Mouse (Mus musculus): ENCODE results near the gene Pfdn2. TPM values are rescaled to one million over a fixed set of nuclear protein-coding genes. Genes with fewer than 3 reads are reported as not detected.

The Pfdn2 gene
- polyA plus RNA-seq, 1 experiment from 2014 or later: 122 TPM

- peak; percentile 93 for ATAC-seq (replicated peaks; ENCODE audit: low FRiP score)
- Histone ChIP-seq H3K27me3 (no peaks in the 10 kb centered on the region), H3K4me1 (peaks cover 41% of the 10 kb centered on the region), H3K9ac (peak overlapping the region; percentile 99), H3K4me3 (replicated peaks) (peak overlapping the region; percentile 91), H3K9me3 (replicated peaks) (no peaks in the 10 kb centered on the region), H3K36me3 (peaks cover 23% of the 10 kb centered on the region), H3K27ac (peak overlapping the region; percentile 100), H3K4me2 (peak overlapping the region; percentile 77)
- 2% methylated on average over 58 of the region's 61 CpGs for WGBS
Observed at GRCm38 (mm10) chr1:171329433-171330215, 15.8 kb upstream of the Pfdn2 start.

GRCm38 (mm10) chr1:171330216-171330560, 15.3 kb upstream of the Pfdn2 start:
- peaks cover 41% of the 10 kb centered on the region for H3K4me1 ChIP-seq
- ATAC-seq (replicated peaks; ENCODE audit: low FRiP score): no peak; the same call in 1 of the 2 replicates
- H3K4me3 ChIP-seq (replicated peaks): peak overlapping the region; percentile 91
- H3K27ac ChIP-seq: peak overlapping the region; percentile 100
- H3K4me2 ChIP-seq: peak overlapping the region; percentile 77
- peak overlapping the region; percentile 99 for H3K9ac ChIP-seq
- 0% methylated on average over 4 of the region's 4 CpGs for WGBS
- no peaks in the 10 kb centered on the region for H3K27me3 ChIP-seq
- peaks cover 18% of the 10 kb centered on the region for H3K36me3 ChIP-seq
- H3K9me3 ChIP-seq (replicated peaks): no peaks in the 10 kb centered on the region

GRCm38 (mm10) chr1:171342262-171343207, 2.9 kb upstream of the Pfdn2 start:
- Histone ChIP-seq H3K4me2 (no peak overlapping the region), H3K27me3 (no peaks in the 10 kb centered on the region), H3K27ac (peak overlapping the region; percentile 46; the same call in 1 of the 2 replicates), H3K4me3 (replicated peaks) (no peak overlapping the region), H3K36me3 (peaks cover 61% of the 10 kb centered on the region), H3K9ac (no peak overlapping the region), H3K4me1 (peaks cover 22% of the 10 kb centered on the region), H3K9me3 (replicated peaks) (0 out of 2 replicates have a peak, but pooled peaks cover 7% of the 10 kb centered on the region)
- WGBS: 89% methylated on average over 16 of the region's 16 CpGs
- ATAC-seq (replicated peaks; ENCODE audit: low FRiP score): no peak

- Histone ChIP-seq H3K9ac (0 out of 2 replicates have a peak overlapping the region, but pooled peaks have one; percentile 78), H3K4me3 (replicated peaks) (peak overlapping the region; percentile 94), H3K4me1 (peaks cover 22% of the 10 kb centered on the region), H3K4me2 (peak overlapping the region; percentile 86), H3K9me3 (replicated peaks) (0 out of 2 replicates have a peak, but pooled peaks cover 7% of the 10 kb centered on the region), H3K27ac (no peak overlapping the region), H3K36me3 (peaks cover 45% of the 10 kb centered on the region), H3K27me3 (no peaks in the 10 kb centered on the region)
- ATAC-seq (replicated peaks; ENCODE audit: low FRiP score): peak; percentile 8; the same call in 1 of the 2 replicates
- 78% methylated on average over 8 of the region's 9 CpGs for WGBS
Observed at GRCm38 (mm10) chr1:171343922-171344677, 1.4 kb upstream of the Pfdn2 start.

GRCm38 (mm10) chr1:171344715-171345114, 755 bp upstream of the Pfdn2 start:
- peak overlapping the region; percentile 88; the same call in 1 of the 2 replicates for H3K27ac ChIP-seq

GRCm38 (mm10) chr1:171346095-171346450, 603 bp downstream of the Pfdn2 start:
- Histone ChIP-seq H3K27ac (peak overlapping the region; percentile 88), H3K4me2 (peak overlapping the region; percentile 86), H3K36me3 (peaks cover 25% of the 10 kb centered on the region), H3K4me3 (replicated peaks) (peak overlapping the region; percentile 94), H3K27me3 (no peaks in the 10 kb centered on the region), H3K9me3 (replicated peaks) (0 out of 2 replicates have a peak, but pooled peaks cover 7% of the 10 kb centered on the region), H3K9ac (peak overlapping the region; percentile 78), H3K4me1 (peaks cover 22% of the 10 kb centered on the region)
- 0 out of 2 replicates have a peak, but pooled peaks have one; percentile 6 for ATAC-seq (replicated peaks; ENCODE audit: low FRiP score)
- WGBS: under 1% methylated on average over 14 of the region's 14 CpGs

More at GRCm38 (mm10) chr1:171344715-171345114, 755 bp upstream of the Pfdn2 start:
- peak overlapping the region; percentile 94 for H3K4me3 ChIP-seq (replicated peaks)
- H3K9me3 ChIP-seq (replicated peaks): 0 out of 2 replicates have a peak, but pooled peaks cover 7% of the 10 kb centered on the region
- ATAC-seq (replicated peaks; ENCODE audit: low FRiP score): 0 out of 2 replicates have a peak, but pooled peaks have one; percentile 6
- WGBS: 77% methylated on average over 9 of the region's 9 CpGs
- peak overlapping the region; percentile 86 for H3K4me2 ChIP-seq
- H3K27me3 ChIP-seq: no peaks in the 10 kb centered on the region
- H3K9ac ChIP-seq: peak overlapping the region; percentile 78
- H3K4me1 ChIP-seq: peaks cover 22% of the 10 kb centered on the region
- peaks cover 39% of the 10 kb centered on the region for H3K36me3 ChIP-seq

GRCm38 (mm10) chr1:171348665-171349064, 3.2 kb downstream of the Pfdn2 start:
- no peak overlapping the region for H3K4me2 ChIP-seq
- H3K4me1 ChIP-seq: peaks cover 26% of the 10 kb centered on the region
- ATAC-seq (replicated peaks; ENCODE audit: low FRiP score): no peak
- 93% methylated on average over 3 of the region's 3 CpGs for WGBS
- no peak overlapping the region for H3K4me3 ChIP-seq (replicated peaks)
- 0 out of 2 replicates have a peak, but pooled peaks cover 7% of the 10 kb centered on the region for H3K9me3 ChIP-seq (replicated peaks)
- no peak overlapping the region for H3K9ac ChIP-seq
- H3K27ac ChIP-seq: no peak overlapping the region
- H3K36me3 ChIP-seq: no peaks in the 10 kb centered on the region
- no peaks in the 10 kb centered on the region for H3K27me3 ChIP-seq

- no peaks in the 10 kb centered on the region for H3K36me3 ChIP-seq
- H3K4me3 ChIP-seq (replicated peaks): no peak overlapping the region
- ATAC-seq (replicated peaks; ENCODE audit: low FRiP score): no peak
- 85% methylated on average over 2 of the region's 2 CpGs for WGBS
- 0 out of 2 replicates have a peak, but pooled peaks cover 6% of the 10 kb centered on the region for H3K9me3 ChIP-seq (replicated peaks)
- no peaks in the 10 kb centered on the region for H3K27me3 ChIP-seq
- H3K4me2 ChIP-seq: no peak overlapping the region
- no peak overlapping the region for H3K9ac ChIP-seq
- peaks cover 21% of the 10 kb centered on the region for H3K4me1 ChIP-seq
- no peak overlapping the region for H3K27ac ChIP-seq
Observed at GRCm38 (mm10) chr1:171349210-171349609, 3.7 kb downstream of the Pfdn2 start.

- Histone ChIP-seq H3K36me3 (peaks cover 30% of the 10 kb centered on the region), H3K27ac (no peak overlapping the region), H3K9ac (no peak overlapping the region), H3K9me3 (replicated peaks) (no peaks in the 10 kb centered on the region), H3K4me1 (peaks cover 15% of the 10 kb centered on the region), H3K4me3 (replicated peaks) (no peak overlapping the region), H3K4me2 (no peak overlapping the region), H3K27me3 (no peaks in the 10 kb centered on the region)
- no peak for ATAC-seq (replicated peaks; ENCODE audit: low FRiP score)
- 84% methylated on average over 5 of the region's 5 CpGs for WGBS
Observed at GRCm38 (mm10) chr1:171355812-171356340, 10.4 kb downstream of the Pfdn2 start.

- H3K9me3 ChIP-seq (replicated peaks): no peaks in the 10 kb centered on the region
- H3K9ac ChIP-seq: no peak overlapping the region
- ATAC-seq (replicated peaks; ENCODE audit: low FRiP score): no peak
- H3K4me2 ChIP-seq: no peak overlapping the region
- H3K4me1 ChIP-seq: peaks cover 18% of the 10 kb centered on the region
- H3K36me3 ChIP-seq: peaks cover 30% of the 10 kb centered on the region
- H3K4me3 ChIP-seq (replicated peaks): no peak overlapping the region
- H3K27me3 ChIP-seq: no peaks in the 10 kb centered on the region
- H3K27ac ChIP-seq: no peak overlapping the region
- 91% methylated on average over 2 of the region's 2 CpGs for WGBS
Observed at GRCm38 (mm10) chr1:171356814-171357213, 11.3 kb downstream of the Pfdn2 start.

GRCm38 (mm10) chr1:171358421-171358820, 13.0 kb downstream of the Pfdn2 start:
- Histone ChIP-seq H3K36me3 (peaks cover 30% of the 10 kb centered on the region), H3K9ac (no peak overlapping the region), H3K27ac (no peak overlapping the region), H3K27me3 (no peaks in the 10 kb centered on the region), H3K4me3 (replicated peaks) (no peak overlapping the region), H3K4me2 (no peak overlapping the region), H3K4me1 (peaks cover 15% of the 10 kb centered on the region), H3K9me3 (replicated peaks) (no peaks in the 10 kb centered on the region)
- ATAC-seq (replicated peaks; ENCODE audit: low FRiP score): no peak
- 71% methylated on average over 4 of the region's 4 CpGs for WGBS
